Mouse (Mus musculus) liver, embryonic 11.5 days (tissue): Measurements from ENCODE around the gene Lmln. TPM values are rescaled to one million over a fixed set of nuclear protein-coding genes. Genes with fewer than 3 reads are reported as not detected.

Experiments
- ATAC-seq: fragments of 200-750 bp; cut with Nextera tagmentation; replicated peaks from 2 replicates; pipeline ENCODE4 v1.8.0; 2017; ENCODE audit warnings: moderate number of reproducible peaks, mild to moderate bottlenecking, moderate TSS enrichment, moderate library complexity; ENCODE audit not compliant: low FRiP score
- DNase-seq: peaks from one replicate; pipeline ENCODE4 v3.0.0-alpha.2; 2017; ENCODE audit warnings: low spot score
- H3K27ac ChIP-seq: fragments of 300-500 bp; sonication (generic); 2 replicates; pipeline ENCODE4 v1.5.1; 2014; ENCODE audit warnings: mild to moderate bottlenecking, low read depth, low read length, control low read depth
- H3K27me3 ChIP-seq: fragments of 300-500 bp; sonication (generic); replicated peaks from 2 replicates; pipeline ENCODE4 v1.6.1; 2014; ENCODE audit warnings: low read length, mixed read lengths; ENCODE audit not compliant: control insufficient read depth, insufficient read depth
- H3K36me3 ChIP-seq: fragments of 300-500 bp; sonication (generic); 2 replicates; pipeline ENCODE4 v1.6.1; 2014; ENCODE audit warnings: mild to moderate bottlenecking, low read length, moderate library complexity, mixed read lengths; ENCODE audit not compliant: control insufficient read depth, insufficient read depth
- H3K4me1 ChIP-seq: fragments of 300-500 bp; sonication (generic); replicated peaks from 2 replicates; pipeline ENCODE4 v1.6.1; 2014; ENCODE audit warnings: low read length, mixed read lengths; ENCODE audit not compliant: control insufficient read depth, insufficient read depth
- H3K4me2 ChIP-seq: fragments of 300-500 bp; sonication (generic); 2 replicates; pipeline ENCODE4 v1.6.1; 2014; ENCODE audit warnings: mild to moderate bottlenecking, control low read depth, moderate library complexity
- H3K4me3 ChIP-seq: fragments of 300-500 bp; sonication (generic); 2 replicates; pipeline ENCODE4 v1.5.1; 2014; ENCODE audit warnings: low read depth, low read length, control low read depth
- H3K9ac ChIP-seq: fragments of 300-500 bp; sonication (generic); 2 replicates; pipeline ENCODE4 v1.6.1; 2014; ENCODE audit warnings: low read depth, low read length, control low read depth
- H3K9me3 ChIP-seq: fragments of 300-500 bp; sonication (generic); 2 replicates; pipeline ENCODE4 v1.6.1; 2016; ENCODE audit warnings: low read length, inconsistent platforms, mixed read lengths; ENCODE audit not compliant: control insufficient read depth
- WGBS: fragments of 180-500 bp; shearing (Covaris S2); extraction: QIAGEN DNeasy Blood & Tissue Kit; methylation state at CpG from one replicate; pipeline ENCODE4 v1.1.7; 2014; 5-methylcytosine and 5-hydroxymethylcytosine counted together
- polyA plus RNA-seq: library from polyadenylated mRNA; unstranded; fragments of >200 nt; fragmentation: Nextera tagmentation; extraction: Ambion mirVana; gene quantifications from 2 replicates; pipeline ENCODE4 v1.2.1, GENCODE M21; 2014

The Lmln gene
- polyA plus RNA-seq, 1 experiment from 2014 or later = 2.8 TPM

DNA sequence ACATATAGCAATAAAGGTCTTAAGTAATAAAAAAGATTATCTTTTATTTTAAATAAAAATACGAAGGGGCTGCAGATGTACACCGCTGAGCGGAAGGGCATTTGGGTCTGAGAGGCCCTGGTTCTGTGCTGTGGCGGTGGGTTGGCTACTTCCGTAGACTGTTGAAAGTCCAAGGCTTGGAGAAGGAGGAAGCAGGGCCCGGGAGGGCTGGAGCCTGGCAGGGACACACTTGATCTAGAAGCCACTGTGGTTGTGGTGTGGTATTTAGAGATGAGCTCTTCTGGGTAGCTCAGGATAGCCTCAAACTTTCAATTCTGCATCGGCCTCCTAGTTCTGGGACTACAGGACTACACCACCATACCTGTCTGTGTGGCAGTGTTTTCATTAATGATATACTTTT is 17.7 kb downstream of the Lmln start:
- Histone ChIP-seq H3K27me3 (no peaks in the 10 kb centered on the region), H3K9me3 (no peaks in the 10 kb centered on the region), H3K27ac (no peak overlapping the region), H3K4me3 (no peak overlapping the region), H3K36me3 (no peaks in the 10 kb centered on the region), H3K4me2 (no peak overlapping the region), H3K9ac (no peak overlapping the region), H3K4me1 (no peaks in the 10 kb centered on the region)
- DNase-seq = no peak
- 91% methylated on average over 7 of the region's 7 CpGs for WGBS
- no peak for ATAC-seq

DNA sequence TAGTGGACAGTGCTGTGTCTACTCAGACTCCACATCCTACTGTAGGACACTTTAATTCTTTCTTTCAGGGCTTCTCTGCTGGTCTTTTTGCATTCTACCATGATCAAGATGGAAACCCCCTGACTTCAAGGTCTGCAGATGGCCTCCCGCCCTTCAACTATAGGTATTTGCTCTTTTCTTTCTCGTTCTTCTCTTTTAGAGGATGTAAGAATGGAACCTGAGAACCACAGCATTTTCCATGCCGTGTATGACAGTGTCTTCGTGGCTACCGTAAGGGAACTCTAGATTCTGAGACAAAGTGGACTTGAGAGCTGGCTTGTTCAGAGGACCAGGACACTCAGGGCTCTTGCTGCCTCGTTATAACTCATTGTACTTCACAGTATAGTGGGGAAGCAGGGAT is 20.6 kb downstream of the Lmln start:
- H3K9ac ChIP-seq = no peak overlapping the region
- DNase-seq = no peak
- whole genome bisulfite sequencing = 91% methylated on average over 6 of the region's 6 CpGs
- no peaks in the 10 kb centered on the region for H3K27me3 ChIP-seq
- no peak overlapping the region for H3K4me2 ChIP-seq
- H3K4me3 ChIP-seq = no peak overlapping the region
- no peak overlapping the region for H3K27ac ChIP-seq
- no peaks in the 10 kb centered on the region for H3K9me3 ChIP-seq
- H3K36me3 ChIP-seq = no peaks in the 10 kb centered on the region
- ATAC-seq = no peak
- no peaks in the 10 kb centered on the region for H3K4me1 ChIP-seq

DNA sequence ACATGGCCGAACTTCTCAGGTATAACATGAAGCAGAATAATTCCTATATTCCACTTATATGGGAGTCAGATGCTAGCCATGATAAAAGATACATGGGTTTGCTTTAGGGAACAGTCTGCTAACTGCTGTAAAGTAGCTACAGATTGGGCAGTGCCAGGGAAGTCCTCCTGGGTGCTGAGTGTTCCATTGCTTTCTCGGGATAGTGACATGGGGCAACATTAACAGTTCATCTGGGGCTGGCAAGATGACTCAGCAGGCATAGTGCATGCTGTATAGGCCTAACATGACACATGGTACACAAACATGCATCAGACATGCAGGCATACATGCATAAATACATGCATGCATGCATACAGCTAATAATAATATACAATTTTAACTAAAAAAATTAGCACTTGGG is 21.7 kb downstream of the Lmln start:
- no peak for ATAC-seq
- H3K4me1 ChIP-seq = no peaks in the 10 kb centered on the region
- no peaks in the 10 kb centered on the region for H3K36me3 ChIP-seq
- H3K4me2 ChIP-seq = no peak overlapping the region
- DNase-seq = no peak
- no peak overlapping the region for H3K9ac ChIP-seq
- H3K27me3 ChIP-seq = no peaks in the 10 kb centered on the region
- 86% methylated on average over 2 of the region's 2 CpGs for WGBS
- no peaks in the 10 kb centered on the region for H3K9me3 ChIP-seq
- H3K4me3 ChIP-seq = no peak overlapping the region
- H3K27ac ChIP-seq = no peak overlapping the region

DNA sequence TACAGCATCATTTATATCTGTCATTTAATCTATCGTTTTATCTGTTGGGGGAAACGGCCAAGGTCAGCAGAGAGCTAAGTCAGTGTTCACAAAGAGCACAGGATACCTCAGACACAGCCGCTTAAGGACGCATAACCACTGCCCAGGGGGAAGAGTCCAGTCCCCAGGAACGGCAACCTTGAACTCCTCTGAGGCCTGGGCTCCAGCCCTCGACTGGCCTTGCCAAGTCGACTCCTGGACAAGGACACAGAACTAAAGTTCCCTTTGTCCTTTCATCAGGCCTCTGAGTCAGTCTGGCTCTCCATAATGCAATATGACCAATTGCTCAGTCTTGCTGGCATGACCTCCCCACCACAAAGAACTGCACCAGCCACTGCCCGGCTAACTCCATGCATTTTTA is 23.3 kb downstream of the Lmln start:
- Histone ChIP-seq H3K4me2 (no peak overlapping the region), H3K36me3 (no peaks in the 10 kb centered on the region), H3K9me3 (no peaks in the 10 kb centered on the region), H3K4me3 (no peak overlapping the region), H3K27ac (no peak overlapping the region), H3K4me1 (no peaks in the 10 kb centered on the region), H3K9ac (no peak overlapping the region), H3K27me3 (no peaks in the 10 kb centered on the region)
- ATAC-seq (no peak), DNase-seq (no peak)
- 78% methylated on average over 8 of the region's 8 CpGs for WGBS

DNA sequence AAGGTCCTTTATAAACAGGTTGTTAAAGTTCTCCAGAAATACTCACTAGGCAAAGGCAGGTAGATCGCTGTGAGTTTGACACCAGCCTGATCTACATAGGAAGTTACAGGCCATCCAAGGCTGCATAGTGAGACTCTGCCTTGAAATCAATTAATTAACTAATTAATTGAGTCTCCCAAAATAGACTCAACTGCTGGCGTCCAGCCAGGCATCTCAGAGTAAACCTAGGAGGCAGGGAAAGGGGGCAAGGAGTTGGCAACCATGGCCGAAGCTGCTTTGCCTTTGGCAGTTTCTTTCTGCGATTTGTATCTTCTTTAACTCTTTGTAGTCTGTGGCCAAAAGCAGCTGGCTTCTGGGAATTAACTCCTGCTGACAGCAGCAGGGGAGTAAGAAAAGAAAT is 51.4 kb downstream of the Lmln start:
- no peak overlapping the region for H3K27ac ChIP-seq
- no peak overlapping the region for H3K4me2 ChIP-seq
- WGBS = 72% methylated on average over 4 of the region's 4 CpGs
- H3K9ac ChIP-seq = no peak overlapping the region
- peaks cover 5% of the 10 kb centered on the region; the same call in 1 of the 2 replicates for H3K36me3 ChIP-seq
- H3K4me3 ChIP-seq = no peak overlapping the region
- no peaks in the 10 kb centered on the region for H3K27me3 ChIP-seq
- ATAC-seq (no peak), DNase-seq (no peak)
- no peaks in the 10 kb centered on the region for H3K4me1 ChIP-seq
- H3K9me3 ChIP-seq = no peaks in the 10 kb centered on the region

DNA sequence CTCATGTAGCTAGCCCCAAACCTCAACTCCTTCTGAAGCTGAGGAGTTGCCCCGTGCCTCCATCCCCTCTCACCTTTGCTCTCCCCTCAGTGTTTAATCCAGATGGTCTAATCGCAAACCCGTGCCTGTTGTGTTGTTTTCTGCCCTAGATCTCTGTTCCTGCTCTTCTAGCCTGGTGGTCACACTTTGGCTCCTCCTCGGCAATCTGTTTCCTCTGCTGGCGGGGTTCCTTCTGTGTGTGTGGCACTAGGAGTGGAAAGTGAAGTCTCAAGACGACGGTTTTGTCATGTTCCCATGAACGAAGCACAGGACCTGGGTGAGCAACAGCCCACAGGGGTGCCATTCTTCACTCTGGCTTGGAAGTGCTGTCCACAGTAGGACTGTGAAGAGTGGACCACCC is 61.1 kb downstream of the Lmln start:
- ATAC-seq = no peak
- Histone ChIP-seq H3K27me3 (no peaks in the 10 kb centered on the region), H3K27ac (no peak overlapping the region), H3K4me1 (0 out of 2 replicates have a peak, but pooled peaks cover 2% of the 10 kb centered on the region), H3K36me3 (no peaks in the 10 kb centered on the region), H3K4me3 (no peak overlapping the region), H3K4me2 (no peak overlapping the region), H3K9ac (no peak overlapping the region), H3K9me3 (no peaks in the 10 kb centered on the region)
- no peak for DNase-seq
- 79% methylated on average over 8 of the region's 8 CpGs for whole genome bisulfite sequencing

DNA sequence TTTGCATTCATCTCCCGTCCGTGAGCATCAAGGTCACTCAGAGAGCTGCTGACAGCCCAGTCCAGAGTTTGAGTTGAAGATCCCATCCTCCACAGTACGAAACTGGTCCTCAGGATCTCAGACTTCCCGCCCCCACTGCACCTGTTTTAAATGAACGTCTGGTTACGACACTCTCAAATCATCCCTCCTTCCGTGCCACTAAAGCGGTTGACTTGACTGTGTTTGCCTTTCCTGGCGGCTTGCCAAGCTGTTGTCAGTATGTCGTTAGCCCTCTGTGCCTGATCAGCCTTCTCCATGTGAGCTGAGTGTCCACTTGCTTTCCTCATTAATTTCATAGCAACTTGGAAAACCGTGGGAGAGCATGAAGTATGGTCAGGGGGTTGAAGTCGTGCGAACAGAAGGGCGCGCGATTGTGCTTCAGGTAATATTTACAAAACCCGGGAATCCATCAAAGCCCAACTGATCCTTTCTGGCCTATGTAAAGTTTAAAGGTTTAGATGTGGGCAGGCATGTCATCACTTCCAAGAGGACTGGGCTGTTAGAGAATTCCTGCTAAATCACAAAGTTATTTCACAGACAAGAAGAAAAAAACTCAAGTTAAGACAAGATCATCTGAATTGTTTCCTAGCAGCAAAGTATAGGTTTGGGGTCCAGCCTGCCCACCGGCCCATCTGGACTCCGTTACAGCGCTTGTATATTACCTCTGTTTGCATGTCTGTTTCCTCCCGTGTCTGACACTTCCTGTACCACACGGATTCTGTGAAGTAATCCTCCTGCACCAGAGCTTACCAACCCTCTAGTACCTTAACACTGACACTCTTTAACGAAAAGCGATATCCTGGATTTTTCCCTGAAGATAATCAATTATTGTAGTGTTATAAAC is 61.9 kb downstream of the Lmln start:
- Histone ChIP-seq H3K27me3 (no peaks in the 10 kb centered on the region), H3K4me1 (0 out of 2 replicates have a peak, but pooled peaks cover 2% of the 10 kb centered on the region), H3K4me3 (no peak overlapping the region), H3K4me2 (peak overlapping the region; percentile 8; the same call in 1 of the 2 replicates), H3K27ac (0 out of 2 replicates have a peak overlapping the region, but pooled peaks have one; percentile 38), H3K9me3 (no peaks in the 10 kb centered on the region), H3K9ac (no peak overlapping the region), H3K36me3 (no peaks in the 10 kb centered on the region)
- ATAC-seq = no peak
- WGBS = 74% methylated on average over 24 of the region's 24 CpGs
- DNase-seq = peak; percentile 33

DNA sequence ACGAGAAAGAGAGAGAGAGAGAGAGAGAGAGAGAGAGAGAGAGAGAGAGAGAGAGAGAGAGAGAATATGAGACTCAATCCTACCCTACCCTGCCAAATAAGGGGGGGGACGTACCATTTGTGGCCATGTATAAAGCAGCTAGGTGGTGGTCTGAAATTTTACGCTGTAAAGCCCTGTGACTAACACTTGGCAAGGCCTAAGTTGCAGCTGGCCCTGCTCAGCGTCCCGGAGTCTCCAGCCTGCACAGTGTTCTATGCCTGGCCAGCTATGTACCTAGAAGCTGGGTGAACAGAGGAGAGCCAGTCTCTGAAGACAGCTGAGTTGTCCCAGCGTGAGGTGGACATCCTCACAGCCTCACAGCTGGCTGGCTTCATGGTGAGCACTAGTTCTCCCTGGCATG is 64.7 kb downstream of the Lmln start:
- H3K27ac ChIP-seq = no peak overlapping the region
- no peak overlapping the region for H3K4me3 ChIP-seq
- H3K36me3 ChIP-seq = no peaks in the 10 kb centered on the region
- DNase-seq (no peak), ATAC-seq (no peak)
- H3K9me3 ChIP-seq = no peaks in the 10 kb centered on the region
- 0 out of 2 replicates have a peak, but pooled peaks cover 2% of the 10 kb centered on the region for H3K4me1 ChIP-seq
- no peak overlapping the region for H3K4me2 ChIP-seq
- no peaks in the 10 kb centered on the region for H3K27me3 ChIP-seq
- H3K9ac ChIP-seq = no peak overlapping the region
- 84% methylated on average over 6 of the region's 6 CpGs for WGBS

DNA sequence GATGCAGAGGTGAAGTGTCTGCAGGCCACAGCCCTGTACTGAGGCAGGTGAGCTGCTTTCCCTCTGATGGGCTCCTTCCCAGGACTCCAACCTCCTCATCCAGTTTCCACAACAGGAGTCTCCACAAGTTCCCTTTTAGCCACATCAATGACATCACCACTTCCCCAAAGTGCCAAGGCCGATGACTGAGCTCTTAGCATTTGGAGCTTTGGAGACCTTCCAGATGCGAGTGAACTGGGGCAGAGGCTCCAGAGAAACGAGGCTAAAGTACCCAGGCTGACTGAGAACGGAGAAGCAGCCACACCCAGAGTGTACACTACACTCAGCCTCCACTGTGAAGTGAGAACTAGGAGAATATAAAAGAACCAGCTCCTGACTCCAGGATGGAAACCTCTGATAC is 68.4 kb downstream of the Lmln start:
- ATAC-seq = no peak
- 42% methylated on average over 4 of the region's 4 CpGs for WGBS
- H3K36me3 ChIP-seq = no peaks in the 10 kb centered on the region

More for the DNA sequence above, 68.4 kb downstream of the Lmln start:
- Histone ChIP-seq H3K4me3 (no peak overlapping the region), H3K9ac (no peak overlapping the region), H3K27ac (no peak overlapping the region), H3K4me1 (no peaks in the 10 kb centered on the region), H3K27me3 (no peaks in the 10 kb centered on the region), H3K9me3 (no peaks in the 10 kb centered on the region), H3K4me2 (no peak overlapping the region)
- DNase-seq = no peak
